Mouse (Mus musculus) G1E (cell line): Measurements from ENCODE around the gene Pgbd5.

Experiments
- CTCF ChIP-seq: IDR thresholded peaks from 2 replicates; pipeline ENCODE4 v1.5.1; 2012; ENCODE audit warnings: low read depth, low read length, inconsistent platforms, mixed read lengths
- GATA1 ChIP-seq: IDR thresholded peaks from 2 replicates; pipeline ENCODE4 v1.6.1; 2012; ENCODE audit warnings: borderline replicate concordance, low read length, inconsistent platforms, mixed read lengths
- GATA2 ChIP-seq: IDR thresholded peaks from 2 replicates; pipeline ENCODE4 v1.6.1; 2012; ENCODE audit warnings: low read depth, low read length, inconsistent platforms, borderline replicate concordance
- POLR2AphosphoS5 ChIP-seq: IDR thresholded peaks from 2 replicates; pipeline ENCODE4 v1.6.1; 2012; ENCODE audit warnings: low read depth, low read length, inconsistent platforms; ENCODE audit not compliant: insufficient replicate concordance
- TAL1 ChIP-seq: conservative IDR thresholded peaks from 2 replicates; pipeline ENCODE4 v1.6.1; 2012; ENCODE audit warnings: low read depth, low read length, inconsistent platforms, mixed read lengths

GRCm38 (mm10) chr8:124483356-124484115 lies 44.1 kb upstream of the Pgbd5 start:
- no peak for TF ChIP-seq GATA1
- TF ChIP-seq CTCF, result no peak
- TF ChIP-seq GATA2, result no peak
- TF ChIP-seq TAL1, result no peak
- no peak for TF ChIP-seq POLR2AphosphoS5
